Mouse (Mus musculus) bone marrow macrophage, adult 2 months (primary cell): Measurements from ENCODE around the gene 2810004N23Rik. TPM values are rescaled to one million over a fixed set of nuclear protein-coding genes. Genes with fewer than 3 reads are reported as not detected.

Experiments
- H3K27ac ChIP-seq: 2 replicates; pipeline ENCODE4 v1.5.1; 2012; ENCODE audit warnings: low read depth, low read length; ENCODE audit not compliant: insufficient read depth
- H3K4me1 ChIP-seq: 2 replicates; pipeline ENCODE4 v1.6.1; 2012; ENCODE audit warnings: low read length; ENCODE audit not compliant: control insufficient read depth, insufficient read depth
- H3K4me3 ChIP-seq: 2 replicates; pipeline ENCODE4 v1.5.1; 2012; ENCODE audit warnings: mild to moderate bottlenecking, low read length, moderate library complexity; ENCODE audit not compliant: insufficient read depth
- CTCF ChIP-seq: IDR thresholded peaks from 2 replicates; pipeline ENCODE4 v1.5.1; 2012; ENCODE audit warnings: low read depth, mild to moderate bottlenecking, low read length, moderate library complexity
- POLR2A ChIP-seq: IDR thresholded peaks from 2 replicates; pipeline ENCODE4 v1.6.1; 2012; ENCODE audit warnings: mild to moderate bottlenecking, low read depth, low read length, borderline replicate concordance
- polyA plus RNA-seq: library from polyadenylated mRNA; stranded (reverse); fragments of >200 nt; gene quantifications from 2 replicates; pipeline ENCODE4 v1.2.4, GENCODE M21; 2012; ENCODE audit not compliant: missing spikeins, insufficient read depth, insufficient read length

Gene 2810004N23Rik
- polyA plus RNA-seq, 1 experiment = 12.8 TPM

- Histone ChIP-seq H3K27ac (no peak overlapping the region), H3K4me3 (peak overlapping the region; percentile 46), H3K4me1 (peaks cover 13% of the 10 kb centered on the region)
- no peak for TF ChIP-seq POLR2A
- no peak for TF ChIP-seq CTCF
Measured at GRCm38 (mm10) chr8:124792186-124792585, 70.7 kb downstream of the 2810004N23Rik start.

- H3K4me3 ChIP-seq = peak overlapping the region; percentile 46; the same call in 1 of the 2 replicates
- peaks cover 13% of the 10 kb centered on the region for H3K4me1 ChIP-seq
- no peak overlapping the region for H3K27ac ChIP-seq
- TF ChIP-seq CTCF = no peak
Measured at GRCm38 (mm10) chr8:124791751-124792150, 71.2 kb downstream of the 2810004N23Rik start.

DNA sequence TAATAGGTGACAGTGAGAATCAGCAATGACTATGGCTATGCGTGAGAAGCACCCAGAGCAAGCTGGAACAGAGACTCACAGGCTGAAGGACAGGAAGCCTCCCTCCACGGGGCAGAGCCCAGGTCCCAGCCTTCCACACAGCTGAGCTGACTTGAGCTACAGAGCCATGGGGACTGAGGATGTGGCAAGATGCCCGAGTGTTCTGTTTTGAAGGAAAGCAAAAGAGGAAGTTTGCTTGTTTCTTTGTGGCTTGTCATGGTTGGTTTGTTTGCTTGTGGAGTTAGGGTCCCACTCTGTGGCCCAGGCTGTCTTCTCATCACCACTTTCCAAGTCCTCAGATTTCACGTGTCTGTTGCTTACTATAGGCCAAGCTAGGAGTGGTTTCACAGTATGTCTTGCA is 72.2 kb downstream of the 2810004N23Rik start:
- Histone ChIP-seq H3K4me3 (no peak overlapping the region), H3K27ac (no peak overlapping the region), H3K4me1 (peaks cover 13% of the 10 kb centered on the region)
- TF ChIP-seq POLR2A (no peak), CTCF (no peak)

Other genes with a start within 250 kb of the 2810004N23Rik start
- gene 2310022B05Rik, start 199.8 kb downstream of the 2810004N23Rik start, polyA plus RNA-seq = 8.7 and 9.3 TPM in 2 replicates
- 30.6 and 33.5 TPM in 2 replicates for gene Ttc13, start 141.1 kb downstream of the 2810004N23Rik start, polyA plus RNA-seq
- gene Arv1, start 141.0 kb downstream of the 2810004N23Rik start, polyA plus RNA-seq = 3.9 and 4.5 TPM in 2 replicates
- gene Fam89a, start 111.3 kb downstream of the 2810004N23Rik start, polyA plus RNA-seq = not detected in 2 replicates
- 0.09 TPM in 1 of 2 replicates, not detected in the other for gene Trim67, start 70.0 kb downstream of the 2810004N23Rik start, polyA plus RNA-seq
- 33.4 and 34.6 TPM in 2 replicates for gene Gnpat, start 87 bp downstream of the 2810004N23Rik start, polyA plus RNA-seq
- 11.8 and 12.4 TPM in 2 replicates for gene Exoc8, start 34.6 kb upstream of the 2810004N23Rik start, polyA plus RNA-seq
- 14.1 and 14.5 TPM in 2 replicates for gene Sprtn, start 34.8 kb upstream of the 2810004N23Rik start, polyA plus RNA-seq
- 27.7 and 30.9 TPM in 2 replicates for gene Egln1, start 86.2 kb upstream of the 2810004N23Rik start, polyA plus RNA-seq
- 32.7 and 36.9 TPM in 2 replicates for gene Tsnax, start 149.9 kb upstream of the 2810004N23Rik start, polyA plus RNA-seq
- gene Disc1, start 191.1 kb upstream of the 2810004N23Rik start, polyA plus RNA-seq = 2.8 and 4.1 TPM in 2 replicates